Mouse (Mus musculus) macrophage (primary cell): ENCODE results near the gene Dcst1. TPM values are rescaled to one million over a fixed set of nuclear protein-coding genes. Genes with fewer than 3 reads are reported as not detected.

ENCODE experiments used
- H3K27ac ChIP-seq: fragments of 350-480 bp; formaldehyde crosslinking; 2 replicates; pipeline ENCODE4 v1.9.0; 2021
- H3K36me3 ChIP-seq: fragments of 350-480 bp; formaldehyde crosslinking; 2 replicates; pipeline ENCODE4 v1.9.0; 2021; ENCODE audit errors: inconsistent target
- H3K4me3 ChIP-seq: fragments of 350-480 bp; formaldehyde crosslinking; 2 replicates; pipeline ENCODE4 v1.9.0; 2021; ENCODE audit errors: inconsistent target
- H3K79me2 ChIP-seq: fragments of 350-480 bp; formaldehyde crosslinking; 2 replicates; pipeline ENCODE4 v1.9.0; 2021; ENCODE audit errors: inconsistent target
- WGBS: methylation state at CpG from one replicate; pipeline ENCODE4 v1.1.7; 2026; ENCODE audit warnings: inconsistent platforms; ENCODE audit not compliant: missing documents; 5-methylcytosine and 5-hydroxymethylcytosine counted together
- polyA plus RNA-seq: library from polyadenylated mRNA; stranded (reverse); fragments of 250-400 nt; gene quantifications from 3 replicates; pipeline ENCODE4 v1.2.4, GENCODE M21; 2018; ENCODE audit warnings: inconsistent platforms

Dcst1 gene
- polyA plus RNA-seq, 1 experiment from 2014 or later, result not detected

GRCm38 (mm10) chr3:89339416-89339815 is 25.6 kb downstream of the Dcst1 start:
- Histone ChIP-seq H3K79me2 (no peaks in the 10 kb centered on the region), H3K4me3 (no peak overlapping the region), H3K27ac (no peak overlapping the region), H3K36me3 (peaks cover 32% of the 10 kb centered on the region)
- 54% methylated on average over 8 of the region's 8 CpGs for WGBS

GRCm38 (mm10) chr3:89337721-89338578 is 27.1 kb downstream of the Dcst1 start, which contains the start of gene Efna4:
TSS of gene Efna4 (minus strand) at chr3:89338028.
- H3K79me2 ChIP-seq, result no peaks in the 10 kb centered on the region
- H3K27ac ChIP-seq, result no peak within 1 kb of the TSS
- no peak within 1 kb of the TSS for H3K4me3 ChIP-seq
- 11% methylated on average over 33 of the region's 44 CpGs for WGBS
- H3K36me3 ChIP-seq, result peaks cover 18% of the 10 kb centered on the region

DNA sequence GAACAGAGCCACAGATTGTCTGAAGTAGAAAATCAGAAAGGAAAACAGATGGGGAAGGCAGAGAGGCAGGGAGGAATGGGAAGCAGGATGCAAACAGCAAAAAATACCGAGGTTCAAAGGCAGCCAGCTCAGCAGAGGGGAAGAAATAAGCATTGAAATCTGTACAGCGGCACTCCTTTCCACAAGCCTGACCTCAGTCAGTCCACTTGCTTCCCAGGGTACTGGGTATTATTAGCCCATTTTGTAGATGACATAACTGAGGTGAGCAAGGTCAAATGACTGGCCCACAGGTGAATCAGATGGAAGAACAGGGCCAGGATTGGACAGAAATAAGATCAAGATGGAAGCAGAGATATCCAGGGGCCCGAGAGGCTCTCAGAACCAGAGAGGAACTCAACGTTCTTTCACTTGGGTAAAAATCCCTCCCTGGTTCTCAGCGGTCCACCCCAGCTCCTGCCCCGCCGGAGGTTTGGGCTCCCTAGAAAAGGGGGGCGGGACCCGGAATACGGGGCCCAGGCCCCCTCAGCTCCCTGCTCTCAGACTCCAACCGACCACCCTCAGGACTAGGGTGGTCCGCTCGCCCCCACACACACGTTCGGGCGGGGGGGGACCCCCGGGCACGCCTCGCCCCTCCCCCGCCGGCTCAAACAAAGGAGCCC is 27.9 kb downstream of the Dcst1 start:
- Histone ChIP-seq H3K4me3 (no peak overlapping the region), H3K79me2 (no peaks in the 10 kb centered on the region), H3K27ac (no peak overlapping the region), H3K36me3 (peaks cover 10% of the 10 kb centered on the region)
- 9% methylated on average over 17 of the region's 21 CpGs for WGBS

GRCm38 (mm10) chr3:89336529-89336928 is 28.5 kb downstream of the Dcst1 start:
- H3K4me3 ChIP-seq, result no peak overlapping the region
- H3K36me3 ChIP-seq, result peaks cover 3% of the 10 kb centered on the region; the same call in 1 of the 2 replicates
- H3K79me2 ChIP-seq, result no peaks in the 10 kb centered on the region
- no peak overlapping the region for H3K27ac ChIP-seq
- WGBS, result 75% methylated on average over 6 of the region's 6 CpGs

DNA sequence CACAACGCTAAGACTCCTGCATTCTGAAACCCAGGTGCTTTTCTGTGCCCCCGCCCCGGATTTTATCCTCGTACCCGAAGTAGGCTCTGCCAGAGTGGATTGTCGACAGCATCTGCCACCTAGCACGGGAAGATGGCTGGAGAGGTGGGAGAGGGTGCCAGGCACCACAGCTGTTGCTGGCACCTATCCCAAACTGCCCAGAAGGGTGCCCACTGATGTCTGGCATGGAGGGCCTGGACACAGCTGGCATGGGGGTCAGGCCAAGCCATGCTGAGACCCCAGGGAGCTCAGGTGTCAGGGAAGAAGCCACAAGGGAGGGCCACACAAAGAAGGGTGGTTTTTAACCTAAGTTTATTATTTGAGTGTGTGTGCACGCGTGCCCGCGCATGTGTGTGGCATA is 32.0 kb downstream of the Dcst1 start:
- Histone ChIP-seq H3K27ac (no peak overlapping the region), H3K79me2 (no peaks in the 10 kb centered on the region), H3K36me3 (no peaks in the 10 kb centered on the region), H3K4me3 (no peak overlapping the region)
- 95% methylated on average over 11 of the region's 11 CpGs for WGBS

GRCm38 (mm10) chr3:89332476-89332875 is 32.6 kb downstream of the Dcst1 start:
- no peak overlapping the region for H3K27ac ChIP-seq
- 89% methylated on average over 12 of the region's 12 CpGs for WGBS
- H3K79me2 ChIP-seq, result no peaks in the 10 kb centered on the region
- no peaks in the 10 kb centered on the region for H3K36me3 ChIP-seq
- no peak overlapping the region for H3K4me3 ChIP-seq

- no peak overlapping the region for H3K27ac ChIP-seq
- H3K79me2 ChIP-seq, result no peaks in the 10 kb centered on the region
- H3K4me3 ChIP-seq, result no peak overlapping the region
- H3K36me3 ChIP-seq, result no peaks in the 10 kb centered on the region
- WGBS, result 89% methylated on average over 10 of the region's 10 CpGs
Observed at GRCm38 (mm10) chr3:89332013-89332412, 33.0 kb downstream of the Dcst1 start.

DNA sequence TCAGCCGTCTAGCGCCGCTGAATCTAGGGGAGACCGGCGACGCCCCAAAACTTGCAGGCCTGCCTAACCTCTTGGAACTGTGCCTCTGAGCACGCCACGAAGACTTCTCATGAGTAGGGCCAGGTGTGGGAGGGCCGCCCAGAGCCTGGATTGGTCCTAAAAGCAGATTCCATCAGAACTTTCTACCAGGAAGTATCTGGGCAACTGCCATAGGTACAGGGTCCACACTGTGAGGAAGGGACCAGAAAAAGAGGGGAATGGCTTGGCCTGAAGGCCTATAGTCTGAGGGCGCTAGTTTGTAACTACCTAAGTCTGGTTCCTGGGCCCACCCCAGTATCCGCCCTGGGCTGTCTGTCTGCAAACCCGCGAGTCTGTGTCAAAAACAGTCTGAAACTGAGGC is 33.5 kb downstream of the Dcst1 start:
- WGBS, result 85% methylated on average over 13 of the region's 13 CpGs
- H3K4me3 ChIP-seq, result no peak overlapping the region

DNA sequence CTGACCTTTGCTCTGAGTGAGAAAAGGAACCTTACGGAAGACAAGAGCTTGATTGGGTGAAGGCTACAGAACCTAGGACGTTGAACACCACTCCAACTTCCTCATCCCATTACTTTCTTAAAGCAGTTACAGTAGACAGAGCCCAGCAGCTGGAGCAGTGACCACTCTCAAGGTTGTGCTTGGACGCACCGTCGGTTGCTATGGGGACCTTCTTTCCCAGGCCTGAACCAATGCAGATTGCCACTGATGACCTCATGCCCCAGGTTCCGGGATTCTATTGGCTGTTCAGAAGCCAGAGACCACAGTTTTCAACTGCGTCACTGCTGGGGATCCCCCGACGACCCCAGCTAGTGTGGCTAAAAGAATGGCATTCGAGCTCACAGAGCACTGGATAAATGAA is 34.1 kb downstream of the Dcst1 start:
- H3K79me2 ChIP-seq, result no peaks in the 10 kb centered on the region
- H3K27ac ChIP-seq, result no peak overlapping the region
- H3K36me3 ChIP-seq, result no peaks in the 10 kb centered on the region
- WGBS, result 42% methylated on average over 10 of the region's 10 CpGs
- no peak overlapping the region for H3K4me3 ChIP-seq

More for the DNA sequence above, 33.5 kb downstream of the Dcst1 start:
- Histone ChIP-seq H3K36me3 (no peaks in the 10 kb centered on the region), H3K79me2 (no peaks in the 10 kb centered on the region), H3K27ac (no peak overlapping the region)

DNA sequence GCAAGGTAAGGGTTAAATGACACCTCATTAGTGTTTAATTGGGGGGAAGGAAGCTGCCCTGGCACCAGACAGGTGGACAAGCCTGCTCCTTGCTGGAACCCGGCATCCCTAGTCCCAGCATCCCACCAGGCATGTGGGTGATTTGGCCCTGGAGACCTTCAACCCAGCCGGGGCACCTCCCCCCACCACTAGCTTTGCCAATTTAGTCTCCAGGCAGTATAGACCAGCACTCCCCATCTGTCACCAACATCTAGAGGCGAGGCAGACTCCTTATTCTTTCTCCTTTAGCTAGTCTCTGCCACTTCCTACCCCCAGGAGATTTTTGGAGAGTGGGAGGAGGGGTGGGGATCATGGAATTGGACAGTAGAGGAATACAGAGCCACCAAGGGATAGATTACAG is 34.7 kb downstream of the Dcst1 start:
- WGBS, result 83% methylated on average over 3 of the region's 3 CpGs

GRCm38 (mm10) chr3:89328623-89329022 is 36.4 kb downstream of the Dcst1 start:
- H3K36me3 ChIP-seq, result no peaks in the 10 kb centered on the region
- H3K27ac ChIP-seq, result no peak overlapping the region
- no peaks in the 10 kb centered on the region for H3K79me2 ChIP-seq
- 82% methylated on average over 3 of the region's 4 CpGs for WGBS
- no peak overlapping the region for H3K4me3 ChIP-seq

More for the DNA sequence above, 34.7 kb downstream of the Dcst1 start:
- Histone ChIP-seq H3K79me2 (no peaks in the 10 kb centered on the region), H3K36me3 (no peaks in the 10 kb centered on the region), H3K27ac (no peak overlapping the region), H3K4me3 (no peak overlapping the region)

GRCm38 (mm10) chr3:89327371-89327870 is 37.6 kb downstream of the Dcst1 start:
- 89% methylated on average over 9 of the region's 9 CpGs for WGBS

GRCm38 (mm10) chr3:89325882-89326281 is 39.2 kb downstream of the Dcst1 start:
- H3K4me3 ChIP-seq, result no peak overlapping the region
- H3K79me2 ChIP-seq, result no peaks in the 10 kb centered on the region
- no peaks in the 10 kb centered on the region for H3K36me3 ChIP-seq
- H3K27ac ChIP-seq, result no peak overlapping the region
- 93% methylated on average over 8 of the region's 8 CpGs for WGBS

More at GRCm38 (mm10) chr3:89327371-89327870, 37.6 kb downstream of the Dcst1 start:
- Histone ChIP-seq H3K4me3 (no peak overlapping the region), H3K27ac (no peak overlapping the region), H3K36me3 (no peaks in the 10 kb centered on the region), H3K79me2 (no peaks in the 10 kb centered on the region)

GRCm38 (mm10) chr3:89322514-89323165 is 42.4 kb downstream of the Dcst1 start, which contains the start of gene Efna3:
TSS of gene Efna3 (minus strand) at chr3:89322965.
- 3% methylated on average over 48 of the region's 53 CpGs for WGBS

More at GRCm38 (mm10) chr3:89322514-89323165, 42.4 kb downstream of the Dcst1 start, which contains the start of gene Efna3:
- Histone ChIP-seq H3K79me2 (no peaks in the 10 kb centered on the region), H3K4me3 (no peak within 1 kb of the TSS), H3K36me3 (no peaks in the 10 kb centered on the region), H3K27ac (no peak within 1 kb of the TSS)
